Mouse (Mus musculus) R1 (cell line): ENCODE measurements around the gene Spef1.
A peak's percentile ranks its signal among the peaks of the same experiment; 100 is the strongest.
"Not testable (repeated sequence)": the region's sequence is repeated elsewhere in the genome, so short reads cannot be mapped to it uniquely, and the experiment has no call there.

Experiments used
- DNase-seq: peaks from one replicate; pipeline ENCODE4 v3.0.0-alpha.2; 2018; ENCODE audit warnings: low read depth, low spot score

Gene Spef1

GRCm38 (mm10) chr2:131186771-131187601, at the start of gene Spef1, which contains the start of gene Cdc25b:
Gene Spef1, minus strand, starts transcription at chr2:131187282.
Gene Cdc25b, plus strand, starts transcription at chr2:131186949.
- DNase-seq, result peak; percentile 89

- no peak for DNase-seq
Measured at GRCm38 (mm10) chr2:131234970-131235635, 48.0 kb upstream of the Spef1 start.

GRCm38 (mm10) chr2:131234127-131234650, 47.1 kb upstream of the Spef1 start:
- no peak for DNase-seq

GRCm38 (mm10) chr2:131233307-131234126, 46.4 kb upstream of the Spef1 start, which contains the start of gene Mavs:
Gene Mavs, plus strand, starts transcription at chr2:131234063.
- peak; percentile 97 for DNase-seq

GRCm38 (mm10) chr2:131232558-131232957, 45.5 kb upstream of the Spef1 start:
- peak; percentile 92 for DNase-seq

- DNase-seq, result no peak
Measured at GRCm38 (mm10) chr2:131227243-131227642, 40.2 kb upstream of the Spef1 start.

- not testable (repeated sequence) for DNase-seq
Measured at GRCm38 (mm10) chr2:131226669-131227068, 39.6 kb upstream of the Spef1 start.

GRCm38 (mm10) chr2:131225178-131225577, 38.1 kb upstream of the Spef1 start:
- DNase-seq, result no peak

GRCm38 (mm10) chr2:131223569-131223968, 36.5 kb upstream of the Spef1 start:
- no peak for DNase-seq

- no peak for DNase-seq
Measured at GRCm38 (mm10) chr2:131222562-131222961, 35.5 kb upstream of the Spef1 start.

- no peak for DNase-seq
Measured at GRCm38 (mm10) chr2:131221853-131222515, 34.9 kb upstream of the Spef1 start.

- no peak for DNase-seq
Measured at GRCm38 (mm10) chr2:131220030-131220429, 32.9 kb upstream of the Spef1 start.

- DNase-seq, result no peak
Measured at GRCm38 (mm10) chr2:131215941-131216858, 29.1 kb upstream of the Spef1 start.

- DNase-seq, result no peak
Measured at GRCm38 (mm10) chr2:131213773-131214172, 26.7 kb upstream of the Spef1 start.

GRCm38 (mm10) chr2:131211026-131211615, 24.0 kb upstream of the Spef1 start:
- DNase-seq, result no peak

- DNase-seq, result peak; percentile 94
Measured at GRCm38 (mm10) chr2:131209969-131210792, 23.1 kb upstream of the Spef1 start.

- DNase-seq, result no peak
Measured at GRCm38 (mm10) chr2:131209125-131209795, 22.2 kb upstream of the Spef1 start.

GRCm38 (mm10) chr2:131208356-131208755, 21.3 kb upstream of the Spef1 start:
- DNase-seq, result no peak
